Mouse (Mus musculus): ENCODE measurements around the gene Vmn1r131.
"Not testable (repeated sequence)": the region's sequence is repeated elsewhere in the genome, so short reads cannot be mapped to it uniquely, and the experiment has no call there.

Gene Vmn1r131

DNA sequence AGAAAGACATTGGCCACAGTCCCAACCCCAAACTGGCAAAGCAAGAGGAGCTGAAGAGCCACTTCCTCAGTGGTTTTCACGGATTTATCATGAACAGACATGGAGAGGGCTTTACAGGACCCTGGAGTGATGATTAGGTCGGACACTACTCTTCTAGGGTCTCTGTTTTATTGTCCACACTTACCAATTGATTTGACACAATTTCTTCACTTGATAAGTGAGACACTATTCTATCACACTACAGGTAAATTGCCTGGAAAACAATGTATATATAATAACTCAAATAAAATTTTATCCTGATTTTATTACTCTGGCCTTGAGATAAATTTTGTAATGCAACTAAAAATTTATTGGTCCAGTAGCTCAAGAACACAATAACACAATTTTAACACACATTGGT is at the start of gene Vmn1r131:
Vmn1r131 (minus strand) TSS at position 101 of the 400 bp plus-strand sequence.
- not testable (repeated sequence) for DNase-seq (ENCODE audit: low spot score)

- not testable (repeated sequence) for DNase-seq (ENCODE audit: low spot score)
These were observed 34.4 kb downstream of the Vmn1r131 start, which contains the start of gene Vmn1r130 for GRCm38 (mm10) chr7:21511480-21511879. TSS of gene Vmn1r130 (plus strand) at chr7:21511780.

All from urinary bladder, postnatal 25 days (tissue).